Mouse (Mus musculus) lung, embryonic 14.5 days (tissue): ENCODE measurements around the gene Gm26661. TPM values are rescaled to one million over a fixed set of nuclear protein-coding genes. Genes with fewer than 3 reads are reported as not detected.

ENCODE experiments used
- ATAC-seq: fragments of 200-750 bp; cut with Nextera tagmentation; 2 replicates; pipeline ENCODE4 v1.8.0; 2017; ENCODE audit warnings: mild to moderate bottlenecking, moderate TSS enrichment, moderate library complexity; ENCODE audit not compliant: insufficient read depth
- DNase-seq: peaks from one replicate; pipeline ENCODE4 v3.0.0-alpha.2; 2015
- H3K27ac ChIP-seq: fragments of 300-500 bp; sonication (generic); 2 replicates; pipeline ENCODE4 v1.5.1; 2014; ENCODE audit warnings: low read depth, mild to moderate bottlenecking, moderate library complexity
- H3K27me3 ChIP-seq: fragments of 300-500 bp; sonication (generic); 2 replicates; pipeline ENCODE4 v1.6.1; 2014; ENCODE audit warnings: low read length, control low read depth; ENCODE audit not compliant: insufficient read depth
- H3K36me3 ChIP-seq: fragments of 300-500 bp; sonication (generic); 2 replicates; pipeline ENCODE4 v1.6.1; 2014; ENCODE audit warnings: control low read depth; ENCODE audit not compliant: insufficient read depth
- H3K4me1 ChIP-seq: fragments of 300-500 bp; sonication (generic); 2 replicates; pipeline ENCODE4 v1.6.1; 2014; ENCODE audit warnings: antibody characterized with exemption, control low read depth; ENCODE audit not compliant: insufficient read depth
- H3K4me2 ChIP-seq: fragments of 300-500 bp; sonication (generic); 2 replicates; pipeline ENCODE4 v1.6.1; 2014; ENCODE audit warnings: mild to moderate bottlenecking
- H3K4me3 ChIP-seq: fragments of 300-500 bp; sonication (generic); 2 replicates; pipeline ENCODE4 v1.5.1; 2014; ENCODE audit warnings: low read depth, low read length
- H3K9ac ChIP-seq: fragments of 300-500 bp; sonication (generic); 2 replicates; pipeline ENCODE4 v1.6.1; 2014
- H3K9me3 ChIP-seq: fragments of 300-500 bp; sonication (generic); 2 replicates; pipeline ENCODE4 v1.6.1; 2016; ENCODE audit warnings: low read depth, low read length, control low read depth
- CTCF ChIP-seq: IDR thresholded peaks from 2 replicates; pipeline ENCODE4 v1.5.1; 2016; ENCODE audit warnings: antibody characterized with exemption, low read depth
- WGBS: fragments of 180-500 bp; shearing (Covaris S2); extraction: QIAGEN DNeasy Blood & Tissue Kit; methylation state at CpG from one replicate; pipeline ENCODE4 v1.1.7; 2014; 5-methylcytosine and 5-hydroxymethylcytosine counted together
- polyA plus RNA-seq: library from polyadenylated mRNA; unstranded; fragments of >200 nt; fragmentation: Nextera tagmentation; extraction: Ambion mirVana; gene quantifications from 2 replicates; pipeline ENCODE4 v1.2.1, GENCODE M21; 2014

The Gm26661 gene
- polyA plus RNA-seq, result not detected in 2 replicates

- H3K9ac ChIP-seq, result peak within 1 kb of the TSS; percentile 20; the same call in 1 of the 2 replicates
- H3K4me1 ChIP-seq, result no peaks in the 10 kb centered on the region
- no peaks in the 10 kb centered on the region for H3K9me3 ChIP-seq
- H3K27ac ChIP-seq, result no peak within 1 kb of the TSS
- H3K4me2 ChIP-seq, result peak within 1 kb of the TSS; percentile 72
- ATAC-seq (peak; percentile 94), DNase-seq (peak; percentile 74)
- no peaks in the 10 kb centered on the region for H3K27me3 ChIP-seq
- 2% methylated on average over 30 of the region's 30 CpGs for WGBS
- no peaks in the 10 kb centered on the region for H3K36me3 ChIP-seq
- H3K4me3 ChIP-seq, result peak within 1 kb of the TSS; percentile 35
- TF ChIP-seq CTCF, result peak; percentile 47
Observed at GRCm38 (mm10) chr14:7791532-7792159, at the start of gene Gm26661. Gene Gm26661 (plus strand): TSS chr14:7791587.

GRCm38 (mm10) chr14:7748944-7749763 lies 42.2 kb upstream of the Gm26661 start:
- Histone ChIP-seq H3K9me3 (no peaks in the 10 kb centered on the region), H3K9ac (no peak overlapping the region; the same call in 1 of the 2 replicates), H3K27me3 (no peaks in the 10 kb centered on the region), H3K36me3 (no peaks in the 10 kb centered on the region), H3K27ac (no peak overlapping the region), H3K4me3 (peak overlapping the region; percentile 13; the same call in 1 of the 2 replicates), H3K4me2 (peak overlapping the region; percentile 47), H3K4me1 (no peaks in the 10 kb centered on the region)
- DNase-seq (peak; percentile 91), ATAC-seq (peak; percentile 88)
- peak; percentile 78 for TF ChIP-seq CTCF
- WGBS, result 15% methylated on average over 11 of the region's 11 CpGs

GRCm38 (mm10) chr14:7749764-7750089 lies 41.7 kb upstream of the Gm26661 start:
- DNase-seq (no peak), ATAC-seq (peak; percentile 82)
- no peak overlapping the region for H3K27ac ChIP-seq
- no peaks in the 10 kb centered on the region for H3K27me3 ChIP-seq
- no peaks in the 10 kb centered on the region for H3K4me1 ChIP-seq
- H3K36me3 ChIP-seq, result no peaks in the 10 kb centered on the region
- no peak for TF ChIP-seq CTCF
- H3K4me2 ChIP-seq, result peak overlapping the region; percentile 47
- no peak overlapping the region for H3K4me3 ChIP-seq
- WGBS, result 7% methylated on average over 4 of the region's 4 CpGs
- no peaks in the 10 kb centered on the region for H3K9me3 ChIP-seq
- H3K9ac ChIP-seq, result no peak overlapping the region

GRCm38 (mm10) chr14:7765569-7766314 lies 25.6 kb upstream of the Gm26661 start:
- no peaks in the 10 kb centered on the region for H3K36me3 ChIP-seq
- H3K9me3 ChIP-seq, result no peaks in the 10 kb centered on the region
- TF ChIP-seq CTCF, result peak; percentile 91
- no peak overlapping the region for H3K4me3 ChIP-seq
- WGBS, result 11% methylated on average over 9 of the region's 9 CpGs
- ATAC-seq (peak; percentile 92), DNase-seq (peak; percentile 92)
- no peak overlapping the region for H3K27ac ChIP-seq
- H3K4me2 ChIP-seq, result no peak overlapping the region
- no peaks in the 10 kb centered on the region for H3K27me3 ChIP-seq
- no peak overlapping the region for H3K9ac ChIP-seq
- H3K4me1 ChIP-seq, result no peaks in the 10 kb centered on the region

GRCm38 (mm10) chr14:7773714-7774389 lies 17.5 kb upstream of the Gm26661 start:
- 20% methylated on average over 24 of the region's 24 CpGs for WGBS
- Histone ChIP-seq H3K4me2 (peak overlapping the region; percentile 68), H3K9me3 (no peaks in the 10 kb centered on the region), H3K27me3 (no peaks in the 10 kb centered on the region), H3K27ac (peak overlapping the region; percentile 60), H3K9ac (peak overlapping the region; percentile 53), H3K4me1 (no peaks in the 10 kb centered on the region), H3K4me3 (peak overlapping the region; percentile 51), H3K36me3 (no peaks in the 10 kb centered on the region)
- TF ChIP-seq CTCF, result no peak
- DNase-seq, result peak; percentile 88
- peak; percentile 80 for ATAC-seq

- WGBS, result 28% methylated on average over 13 of the region's 13 CpGs
- Histone ChIP-seq H3K27ac (no peak overlapping the region), H3K9ac (no peak overlapping the region), H3K4me2 (no peak overlapping the region), H3K9me3 (no peaks in the 10 kb centered on the region), H3K36me3 (no peaks in the 10 kb centered on the region), H3K27me3 (no peaks in the 10 kb centered on the region), H3K4me1 (no peaks in the 10 kb centered on the region), H3K4me3 (no peak overlapping the region)
- TF ChIP-seq CTCF, result no peak
- no peak for ATAC-seq
- no peak for DNase-seq
Observed at GRCm38 (mm10) chr14:7786073-7786472, 5.3 kb upstream of the Gm26661 start.
